Mouse (Mus musculus): Measurements from ENCODE around the gene Dcaf7.

DNA sequence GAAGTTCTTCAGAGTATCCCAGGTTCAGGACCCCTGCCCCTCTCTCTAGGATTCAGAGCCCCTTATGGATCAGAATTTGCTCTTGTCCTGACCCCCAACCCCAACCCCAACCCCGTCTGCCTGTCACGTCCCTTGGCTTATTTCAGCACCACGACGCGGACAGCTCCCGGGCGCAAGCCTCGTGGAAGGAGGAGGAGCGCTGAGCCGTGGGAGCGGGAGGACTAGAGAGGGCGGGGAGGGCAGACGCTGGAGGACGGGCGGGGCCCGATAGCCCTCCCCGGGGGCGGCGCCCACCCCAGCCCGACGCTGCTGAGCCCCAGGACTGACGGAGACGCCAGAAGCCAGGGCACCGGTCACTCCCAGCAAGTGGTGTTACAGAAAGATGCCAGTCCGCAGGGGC is 28.9 kb upstream of the Dcaf7 start, which contains the start of gene Kcnh6:
- TF ChIP-seq CTCF (IDR thresholded peaks at IDR 0.05; ENCODE audit: low read depth, low read length): 0 out of 2 replicates have a peak, but pooled peaks have one; percentile 1
- TF ChIP-seq POLR2A (IDR thresholded peaks at IDR 0.05; ENCODE audit: extremely low read depth, insufficient read depth, low read length): no peak
